Mouse (Mus musculus) ES-E14 (cell line): ENCODE measurements at regions not wholly inside any gene's neighbourhood (a gene's known extent, or its start where the extent isn't known, plus 50 kb on each side); places are given as distances from the start of the nearest gene placed in this dataset.

ENCODE experiments used
- DNase-seq: peaks from one replicate; pipeline ENCODE4 v3.0.0-alpha.2; 2013; ENCODE audit warnings: low read depth, low spot score
- H3K27ac ChIP-seq: 2 replicates; pipeline ENCODE4 v1.5.1; 2012; ENCODE audit warnings: low read depth, mild to moderate bottlenecking, low read length, moderate library complexity, mixed read lengths; ENCODE audit not compliant: poor library complexity, insufficient read depth, severe bottlenecking
- H3K36me3 ChIP-seq: 2 replicates; pipeline ENCODE4 v1.6.1; 2012; ENCODE audit warnings: mild to moderate bottlenecking, low read length, moderate library complexity, mixed read lengths; ENCODE audit not compliant: control insufficient read depth, poor library complexity, insufficient read depth, severe bottlenecking
- H3K4me1 ChIP-seq, 2 experiments: fragments of 150-350 bp in 1 of 2; sonication (generic) in 1 of 2; 2 replicates each; pipeline ENCODE4 v1.6.1; 2012; ENCODE audit warnings: low read length in 2 of 2, mild to moderate bottlenecking in 1 of 2, mixed read lengths in 1 of 2; ENCODE audit not compliant: control insufficient read depth in 2 of 2, insufficient read depth in 2 of 2, poor library complexity in 1 of 2
- H3K4me3 ChIP-seq, 2 experiments: fragments of 150-350 bp in 1 of 2; sonication (generic) in 1 of 2; 2 replicates each; pipeline ENCODE4 v1.5.1; 2012; ENCODE audit warnings: low read length in 2 of 2, low read depth in 1 of 2, mild to moderate bottlenecking in 1 of 2, mixed read lengths in 1 of 2; ENCODE audit not compliant: insufficient read depth in 1 of 2, poor library complexity in 1 of 2, severe bottlenecking in 1 of 2
- H3K9ac ChIP-seq: 2 replicates; pipeline ENCODE4 v1.6.1; 2012; ENCODE audit warnings: low read depth, mild to moderate bottlenecking, low read length, mixed read lengths; ENCODE audit not compliant: poor library complexity, insufficient read depth, severe bottlenecking
- H3K9me3 ChIP-seq: fragments of 150-350 bp; sonication (generic); 2 replicates; pipeline ENCODE4 v1.6.1; 2012; ENCODE audit warnings: low read depth, mild to moderate bottlenecking, low read length; ENCODE audit not compliant: control insufficient read depth, insufficient read depth
- CHD2 ChIP-seq: IDR thresholded peaks from 2 replicates; pipeline ENCODE4 v1.6.1; 2014; ENCODE audit warnings: mild to moderate bottlenecking, low read depth, low read length, inconsistent platforms
- HCFC1 ChIP-seq: IDR thresholded peaks from 2 replicates; pipeline ENCODE4 v1.6.1; 2012; ENCODE audit warnings: low read length, inconsistent platforms, borderline replicate concordance; ENCODE audit not compliant: insufficient read depth
- MAFK ChIP-seq: IDR thresholded peaks from 2 replicates; pipeline ENCODE4 v1.6.1; 2014; ENCODE audit warnings: mild to moderate bottlenecking, low read depth, low read length, inconsistent platforms; ENCODE audit not compliant: insufficient read depth
- ZC3H11A ChIP-seq: IDR thresholded peaks from 2 replicates; pipeline ENCODE4 v1.6.1; 2012; ENCODE audit warnings: low read depth, mild to moderate bottlenecking, inconsistent platforms, low read length, borderline replicate concordance
- ZNF384 ChIP-seq: IDR thresholded peaks from 2 replicates; pipeline ENCODE4 v1.6.1; 2012; ENCODE audit warnings: low read depth, low read length, inconsistent platforms
- in situ Hi-C, 2 experiments: fragments of 600-800 bp; cut with MboI; formaldehyde crosslinking; loops; one replicate each; pipeline ENCODE4 v1.15.1; 2025; ENCODE audit warnings: low sequenced_read_pairs in 2 of 2, inconsistent platforms in 1 of 2; ENCODE audit not compliant: unreplicated experiment in 2 of 2

GRCm38 (mm10) chr6:117323301-117323700 is 155.0 kb downstream of the Cxcl12 start:
- H3K4me1 ChIP-seq, result no peaks in the 10 kb centered on the region
- no peak for TF ChIP-seq MAFK
- no peak for TF ChIP-seq HCFC1
- no peak for TF ChIP-seq ZC3H11A
- no peak for TF ChIP-seq CHD2
- TF ChIP-seq ZNF384, result no peak
- H3K27ac ChIP-seq, result no peak overlapping the region
- no peaks in the 10 kb centered on the region for H3K36me3 ChIP-seq
- H3K9me3 ChIP-seq, result no peaks in the 10 kb centered on the region
- no peak overlapping the region for H3K4me3 ChIP-seq
- DNase-seq, result no peak
- in situ Hi-C loops, result no loop called here
- no peak overlapping the region for H3K9ac ChIP-seq

DNA sequence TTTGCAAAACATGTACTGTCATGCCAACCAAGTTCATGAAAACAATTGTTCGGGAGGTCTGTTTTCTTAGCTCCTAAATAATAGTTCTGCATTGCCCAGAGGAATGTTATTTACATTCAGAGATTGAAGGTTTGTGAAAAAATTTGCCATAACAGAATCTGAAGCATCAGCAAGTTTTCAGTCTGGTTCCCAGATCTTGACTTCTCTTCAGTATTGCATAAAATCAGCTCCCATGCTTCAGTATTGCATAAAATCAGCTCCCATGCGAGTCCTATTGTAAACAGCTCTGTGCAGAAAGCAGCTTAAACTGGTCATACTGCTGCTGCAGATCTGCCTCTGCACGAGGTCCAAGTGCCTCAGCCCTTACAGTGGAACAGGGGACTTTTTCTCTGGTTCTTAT is 155.5 kb downstream of the Cxcl12 start:
- no peak for DNase-seq
- H3K4me3 ChIP-seq, result no peak overlapping the region
- no peaks in the 10 kb centered on the region for H3K4me1 ChIP-seq
- no peaks in the 10 kb centered on the region for H3K9me3 ChIP-seq
- H3K36me3 ChIP-seq, result no peaks in the 10 kb centered on the region
- H3K9ac ChIP-seq, result no peak overlapping the region
- no peak overlapping the region for H3K27ac ChIP-seq
- TF ChIP-seq ZNF384 (no peak), MAFK (no peak), HCFC1 (no peak), CHD2 (no peak), ZC3H11A (no peak)
- in situ Hi-C loops, result no loop called here

GRCm38 (mm10) chr6:117326835-117327775 is 158.8 kb downstream of the Cxcl12 start:
- TF ChIP-seq MAFK, result no peak
- no peak for TF ChIP-seq ZNF384
- TF ChIP-seq ZC3H11A, result no peak
- TF ChIP-seq HCFC1, result no peak
- no peak for TF ChIP-seq CHD2
- no peaks in the 10 kb centered on the region for H3K36me3 ChIP-seq
- no peaks in the 10 kb centered on the region for H3K4me1 ChIP-seq
- H3K9me3 ChIP-seq, result no peaks in the 10 kb centered on the region
- H3K27ac ChIP-seq, result no peak overlapping the region
- in situ Hi-C loops, result no loop called here
- no peak overlapping the region for H3K9ac ChIP-seq
- no peak overlapping the region for H3K4me3 ChIP-seq
- DNase-seq, result no peak

- H3K27ac ChIP-seq, result no peak overlapping the region
- H3K9ac ChIP-seq, result no peak overlapping the region
- H3K4me1 ChIP-seq, result no peaks in the 10 kb centered on the region
- H3K36me3 ChIP-seq, result no peaks in the 10 kb centered on the region
- H3K9me3 ChIP-seq, result no peaks in the 10 kb centered on the region
- no peak for DNase-seq
- no peak for TF ChIP-seq MAFK
- TF ChIP-seq HCFC1, result no peak
- no peak for TF ChIP-seq CHD2
- no peak for TF ChIP-seq ZNF384
- no peak for TF ChIP-seq ZC3H11A
- in situ Hi-C loops, result no loop called here
- no peak overlapping the region for H3K4me3 ChIP-seq
Observed at GRCm38 (mm10) chr6:117329164-117329939, 161.0 kb downstream of the Cxcl12 start.
